Mouse (Mus musculus): Measurements from ENCODE around the gene Plekhd1.
A peak's percentile ranks its signal among the peaks of the same experiment; 100 is the strongest.

The Plekhd1 gene

GRCm38 (mm10) chr12:80701332-80701731, 8.9 kb downstream of the Plekhd1 start:
- no peak for DNase-seq

GRCm38 (mm10) chr12:80706208-80706914, 14.0 kb downstream of the Plekhd1 start:
- no peak for DNase-seq

GRCm38 (mm10) chr12:80706915-80707604, 14.7 kb downstream of the Plekhd1 start:
- no peak for DNase-seq

- DNase-seq, result no peak
These were observed 23.5 kb downstream of the Plekhd1 start for GRCm38 (mm10) chr12:80715915-80716314.

- DNase-seq, result no peak
These were observed 26.8 kb downstream of the Plekhd1 start for GRCm38 (mm10) chr12:80719141-80719540.

- no peak for DNase-seq
These were observed 28.1 kb downstream of the Plekhd1 start for GRCm38 (mm10) chr12:80720507-80720906.

GRCm38 (mm10) chr12:80721458-80721857, 29.1 kb downstream of the Plekhd1 start:
- no peak for DNase-seq

GRCm38 (mm10) chr12:80724853-80725559, 32.6 kb downstream of the Plekhd1 start:
- DNase-seq, result peak; percentile 90

- no peak for DNase-seq
These were observed 35.8 kb downstream of the Plekhd1 start for GRCm38 (mm10) chr12:80728207-80728606.

- no peak for DNase-seq
These were observed 36.4 kb downstream of the Plekhd1 start for GRCm38 (mm10) chr12:80728814-80729213.

- DNase-seq, result peak; percentile 45
These were observed 37.6 kb downstream of the Plekhd1 start for GRCm38 (mm10) chr12:80729758-80730530.

GRCm38 (mm10) chr12:80730567-80730966, 38.2 kb downstream of the Plekhd1 start:
- DNase-seq, result peak; percentile 69

- no peak for DNase-seq
These were observed 42.4 kb downstream of the Plekhd1 start for GRCm38 (mm10) chr12:80734526-80735470.

- DNase-seq, result peak; percentile 71
These were observed 44.3 kb downstream of the Plekhd1 start for GRCm38 (mm10) chr12:80736464-80737282.

- DNase-seq, result no peak
These were observed 44.9 kb downstream of the Plekhd1 start for GRCm38 (mm10) chr12:80737283-80737600.

- DNase-seq, result no peak
These were observed 47.1 kb downstream of the Plekhd1 start for GRCm38 (mm10) chr12:80739482-80739881.

GRCm38 (mm10) chr12:80744614-80745013, 52.2 kb downstream of the Plekhd1 start:
- DNase-seq, result no peak

- peak; percentile 21 for DNase-seq
These were observed 53.8 kb downstream of the Plekhd1 start for GRCm38 (mm10) chr12:80746031-80746813.

- DNase-seq, result no peak
These were observed 59.2 kb downstream of the Plekhd1 start for GRCm38 (mm10) chr12:80751556-80751955.
